Mouse (Mus musculus): ENCODE data around the gene Rab23.
A peak's percentile ranks its signal among the peaks of the same experiment; 100 is the strongest.

Gene Rab23

GRCm38 (mm10) chr1:33719733-33720225, at the start of gene Rab23:
TSS of gene Rab23 (plus strand) at chr1:33719887.
- peak; percentile 84 to 93 for DNase-seq

GRCm38 (mm10) chr1:33670164-33670616, 49.5 kb upstream of the Rab23 start:
- DNase-seq = peak; percentile 74 to 79

GRCm38 (mm10) chr1:33671441-33671840, 48.2 kb upstream of the Rab23 start:
- no peak for DNase-seq

GRCm38 (mm10) chr1:33672083-33672482, 47.6 kb upstream of the Rab23 start:
- DNase-seq = no peak

GRCm38 (mm10) chr1:33672514-33672913, 47.2 kb upstream of the Rab23 start:
- peak; percentile 42 to 62 for DNase-seq

GRCm38 (mm10) chr1:33673158-33673960, 46.3 kb upstream of the Rab23 start:
- DNase-seq = no peak

GRCm38 (mm10) chr1:33680435-33680834, 39.3 kb upstream of the Rab23 start:
- DNase-seq = no peak

GRCm38 (mm10) chr1:33680890-33681289, 38.8 kb upstream of the Rab23 start:
- no peak for DNase-seq

- DNase-seq = peak; percentile 20 to 29
Observed at GRCm38 (mm10) chr1:33684459-33684858, 35.2 kb upstream of the Rab23 start.

- DNase-seq = no peak
Observed at GRCm38 (mm10) chr1:33688810-33689209, 30.9 kb upstream of the Rab23 start.

GRCm38 (mm10) chr1:33689446-33690086, 30.1 kb upstream of the Rab23 start:
- no peak for DNase-seq

- DNase-seq = no peak
Observed at GRCm38 (mm10) chr1:33690087-33690448, 29.6 kb upstream of the Rab23 start.

- DNase-seq = no peak
Observed at GRCm38 (mm10) chr1:33693893-33694292, 25.8 kb upstream of the Rab23 start.

- no peak for DNase-seq
Observed at GRCm38 (mm10) chr1:33696016-33696415, 23.7 kb upstream of the Rab23 start.

- DNase-seq = no peak
Observed at GRCm38 (mm10) chr1:33701244-33701643, 18.4 kb upstream of the Rab23 start.

- DNase-seq = no peak
Observed at GRCm38 (mm10) chr1:33709615-33710014, 10.1 kb upstream of the Rab23 start.

- no peak for DNase-seq
Observed at GRCm38 (mm10) chr1:33712026-33712425, 7.7 kb upstream of the Rab23 start.

GRCm38 (mm10) chr1:33714796-33715195, 4.9 kb upstream of the Rab23 start:
- no peak for DNase-seq

GRCm38 (mm10) chr1:33717636-33718035, 2.1 kb upstream of the Rab23 start:
- no peak for DNase-seq

- DNase-seq = no peak
Observed at GRCm38 (mm10) chr1:33720231-33720630, 544 bp downstream of the Rab23 start.

GRCm38 (mm10) chr1:33721020-33721419, 1.3 kb downstream of the Rab23 start:
- DNase-seq = no peak

GRCm38 (mm10) chr1:33724516-33724915, 4.8 kb downstream of the Rab23 start:
- DNase-seq = no peak

- DNase-seq = no peak
Observed at GRCm38 (mm10) chr1:33725086-33725485, 5.4 kb downstream of the Rab23 start.

- DNase-seq = no peak
Observed at GRCm38 (mm10) chr1:33733044-33733443, 13.4 kb downstream of the Rab23 start.

All from cerebellum, adult 18-20 months (tissue).